Mouse (Mus musculus): ENCODE results near the gene Tmem143. TPM values are rescaled to one million over a fixed set of nuclear protein-coding genes. Genes with fewer than 3 reads are reported as not detected.
A peak's percentile ranks its signal among the peaks of the same experiment; 100 is the strongest.
"Not testable (repeated sequence)": the region's sequence is repeated elsewhere in the genome, so short reads cannot be mapped to it uniquely, and the experiment has no call there.

The Tmem143 gene
- polyA plus RNA-seq, 1 experiment: 9.6 TPM

DNA sequence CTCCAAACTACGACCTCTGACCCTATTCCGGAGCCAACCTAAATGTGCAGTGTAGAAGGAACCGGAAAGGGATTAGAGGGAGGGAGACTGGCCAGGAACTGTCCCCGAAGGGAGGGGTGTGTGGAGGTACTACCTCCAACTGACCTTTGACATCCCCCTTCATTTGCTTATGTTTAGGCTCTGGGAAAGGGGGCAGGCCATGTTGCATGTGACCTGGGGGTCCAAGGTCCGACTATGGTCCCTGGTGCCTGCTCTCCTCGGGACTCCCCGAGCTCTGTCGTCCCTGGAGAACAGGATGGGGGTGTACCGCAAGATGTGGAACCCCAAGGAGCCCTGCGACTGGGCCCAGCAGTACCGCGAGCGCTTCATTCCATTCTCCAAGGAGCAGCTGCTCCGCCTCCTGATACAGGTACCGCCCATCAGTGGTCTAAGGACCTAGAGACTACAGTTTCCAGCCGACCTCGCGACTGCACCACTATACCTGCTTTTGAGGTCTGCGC lies 567 bp downstream of the Tmem143 start:
- WGBS: under 1% methylated on average over 19 of the region's 19 CpGs
- Histone ChIP-seq H3K4me1 (ENCODE audit: control insufficient read depth, insufficient read depth, low read length) (no peaks in the 10 kb centered on the region; the same call in 1 of the 2 replicates), H3K27ac (ENCODE audit: control insufficient read depth, insufficient read depth, low read depth, low read length, poor library complexity) (peak overlapping the region; percentile 64), H3K4me3 (replicated peaks; ENCODE audit: control insufficient read depth, low read depth, low read length) (peak overlapping the region; percentile 71)
- TF ChIP-seq POLR2A (IDR thresholded peaks at IDR 0.05; ENCODE audit: borderline replicate concordance, control insufficient read depth, low read depth, low read length) (peak; percentile 52; the same call in 1 of the 2 replicates), CTCF (IDR thresholded peaks at IDR 0.05; ENCODE audit: control insufficient read depth, insufficient read depth, low read length) (no peak)

DNA sequence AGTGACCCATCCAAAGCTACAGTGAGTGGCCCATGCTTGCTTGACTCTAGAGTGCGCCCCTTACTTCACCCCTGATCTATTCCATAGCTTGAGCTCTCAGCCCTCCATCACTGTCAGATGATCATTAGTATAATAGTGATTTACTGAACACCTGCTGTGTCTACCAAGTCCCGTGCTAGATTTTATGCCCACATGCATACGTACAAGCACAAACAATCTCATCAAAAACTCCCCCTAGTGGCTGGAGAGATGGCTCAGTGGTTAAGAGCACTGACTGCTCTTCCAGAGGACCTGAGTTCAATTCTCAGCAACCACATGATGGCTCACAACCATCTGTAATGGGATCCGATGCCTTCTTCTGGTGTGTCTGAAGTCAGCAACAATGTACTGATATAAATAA lies 1.4 kb downstream of the Tmem143 start:
- H3K27ac ChIP-seq (ENCODE audit: control insufficient read depth, insufficient read depth, low read depth, low read length, poor library complexity); H3K4me3 ChIP-seq (replicated peaks; ENCODE audit: control insufficient read depth, low read depth, low read length); H3K4me1 ChIP-seq (ENCODE audit: control insufficient read depth, insufficient read depth, low read length): not testable (repeated sequence)
- 36% methylated on average over 4 of the region's 4 CpGs for whole genome bisulfite sequencing

DNA sequence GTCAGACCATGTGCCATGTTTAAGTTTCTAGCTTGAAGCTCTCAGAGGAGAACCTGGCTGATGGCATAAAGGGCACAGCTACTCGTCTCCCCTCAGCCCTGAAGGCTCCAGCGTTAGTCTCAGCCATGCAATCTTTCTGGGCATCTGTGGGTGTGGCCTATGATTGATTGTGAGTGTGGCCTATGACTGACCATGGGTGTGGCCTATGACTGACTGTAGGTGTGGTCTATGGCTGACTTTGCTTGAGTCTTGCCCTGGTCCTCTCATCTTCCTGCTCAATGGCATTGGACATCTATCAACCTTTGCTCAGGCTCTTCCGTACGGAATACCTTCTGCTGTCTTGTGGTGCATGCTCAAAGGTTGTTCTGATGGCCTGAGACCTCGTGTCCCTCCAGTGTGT lies 4.8 kb downstream of the Tmem143 start:
- H3K27ac ChIP-seq (ENCODE audit: control insufficient read depth, insufficient read depth, low read depth, low read length, poor library complexity): no peak overlapping the region
- no peaks in the 10 kb centered on the region; the same call in 1 of the 2 replicates for H3K4me1 ChIP-seq (ENCODE audit: control insufficient read depth, insufficient read depth, low read length)
- TF ChIP-seq POLR2A (IDR thresholded peaks at IDR 0.05; ENCODE audit: borderline replicate concordance, control insufficient read depth, low read depth, low read length) (no peak), CTCF (IDR thresholded peaks at IDR 0.05; ENCODE audit: control insufficient read depth, insufficient read depth, low read length) (no peak)
- 51% methylated on average over 5 of the region's 5 CpGs for WGBS
- no peak overlapping the region for H3K4me3 ChIP-seq (replicated peaks; ENCODE audit: control insufficient read depth, low read depth, low read length)

DNA sequence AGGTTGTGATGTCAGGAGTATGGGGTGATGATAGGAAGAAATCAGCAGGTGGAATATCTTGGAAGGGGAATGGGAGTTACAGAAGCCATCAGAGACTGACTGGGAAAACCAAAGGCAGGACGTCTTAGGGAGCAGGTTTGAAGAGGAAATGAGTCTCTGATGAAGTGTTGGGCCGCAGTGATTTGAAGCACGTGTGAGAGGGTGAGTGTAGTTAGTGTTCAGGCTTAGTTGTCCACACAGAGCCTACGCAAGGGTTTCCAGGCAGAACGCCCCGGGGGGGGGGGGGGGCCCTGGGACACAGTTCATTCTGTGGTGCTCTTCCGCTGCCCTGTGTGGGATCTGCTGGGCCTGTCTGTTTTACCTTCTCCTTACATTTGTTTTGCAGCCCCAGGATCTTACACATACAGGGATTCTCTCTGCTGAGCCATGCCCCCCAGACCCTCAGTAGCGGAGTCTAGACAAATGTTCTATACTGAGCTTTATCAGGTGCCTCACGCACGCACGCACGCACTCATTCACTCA lies 5.8 kb downstream of the Tmem143 start:
- H3K4me3 ChIP-seq (replicated peaks; ENCODE audit: control insufficient read depth, low read depth, low read length): no peak overlapping the region
- TF ChIP-seq POLR2A (IDR thresholded peaks at IDR 0.05; ENCODE audit: borderline replicate concordance, control insufficient read depth, low read depth, low read length) (no peak), CTCF (IDR thresholded peaks at IDR 0.05; ENCODE audit: control insufficient read depth, insufficient read depth, low read length) (no peak)
- peaks cover 1% of the 10 kb centered on the region; the same call in 1 of the 2 replicates for H3K4me1 ChIP-seq (ENCODE audit: control insufficient read depth, insufficient read depth, low read length)
- WGBS: 70% methylated on average over 12 of the region's 12 CpGs
- no peak overlapping the region for H3K27ac ChIP-seq (ENCODE audit: control insufficient read depth, insufficient read depth, low read depth, low read length, poor library complexity)

DNA sequence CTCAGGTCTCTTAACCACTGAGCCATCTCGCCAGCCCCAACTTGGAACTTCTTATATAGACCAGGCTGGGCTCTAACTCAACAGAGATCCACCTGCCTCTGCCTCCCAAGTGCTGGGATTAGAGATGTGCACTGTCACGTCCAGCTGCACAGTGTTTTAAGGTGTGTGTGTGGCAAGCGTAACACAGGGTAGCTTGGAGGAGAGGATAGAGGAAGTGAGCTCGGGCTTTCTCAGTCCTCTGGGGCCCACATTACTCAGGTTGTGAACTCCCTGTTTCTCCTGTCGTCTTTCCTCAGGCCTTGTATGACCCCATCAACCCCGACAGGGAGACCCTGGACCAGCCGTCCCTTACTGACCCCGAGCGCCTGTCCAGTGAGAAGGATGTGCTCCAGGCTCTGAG lies 9.9 kb downstream of the Tmem143 start:
- H3K4me3 ChIP-seq (replicated peaks; ENCODE audit: control insufficient read depth, low read depth, low read length): no peak overlapping the region
- 67% methylated on average over 9 of the region's 9 CpGs for WGBS
- H3K4me1 ChIP-seq (ENCODE audit: control insufficient read depth, insufficient read depth, low read length): peaks cover 1% of the 10 kb centered on the region; the same call in 1 of the 2 replicates
- H3K27ac ChIP-seq (ENCODE audit: control insufficient read depth, insufficient read depth, low read depth, low read length, poor library complexity): no peak overlapping the region
- TF ChIP-seq CTCF (IDR thresholded peaks at IDR 0.05; ENCODE audit: control insufficient read depth, insufficient read depth, low read length): no peak
- TF ChIP-seq POLR2A (IDR thresholded peaks at IDR 0.05; ENCODE audit: borderline replicate concordance, control insufficient read depth, low read depth, low read length): no peak

DNA sequence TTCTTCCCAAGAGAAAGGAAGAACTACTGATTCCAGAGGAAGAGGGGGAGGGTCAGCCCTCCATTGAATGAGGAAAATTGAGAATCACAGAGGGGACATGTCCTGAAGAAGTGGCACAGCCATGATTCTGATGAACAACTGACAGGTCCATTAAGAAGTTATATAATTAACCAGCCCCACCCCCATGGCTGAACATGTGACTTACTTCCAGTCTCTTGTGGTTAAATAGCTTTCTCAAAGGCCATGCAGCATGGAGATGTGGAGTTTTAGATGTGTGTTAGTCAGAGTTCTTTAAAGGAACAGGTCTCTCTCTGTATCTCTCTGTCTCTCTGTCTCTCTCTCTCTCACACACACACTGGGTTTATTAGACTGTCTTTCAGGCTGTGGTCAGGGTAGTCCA lies 11.6 kb downstream of the Tmem143 start:
- Histone ChIP-seq H3K27ac (ENCODE audit: control insufficient read depth, insufficient read depth, low read depth, low read length, poor library complexity) (no peak overlapping the region), H3K4me1 (ENCODE audit: control insufficient read depth, insufficient read depth, low read length) (peaks cover 1% of the 10 kb centered on the region; the same call in 1 of the 2 replicates), H3K4me3 (replicated peaks; ENCODE audit: control insufficient read depth, low read depth, low read length) (no peak overlapping the region)
- TF ChIP-seq POLR2A (IDR thresholded peaks at IDR 0.05; ENCODE audit: borderline replicate concordance, control insufficient read depth, low read depth, low read length) (no peak), CTCF (IDR thresholded peaks at IDR 0.05; ENCODE audit: control insufficient read depth, insufficient read depth, low read length) (no peak)

DNA sequence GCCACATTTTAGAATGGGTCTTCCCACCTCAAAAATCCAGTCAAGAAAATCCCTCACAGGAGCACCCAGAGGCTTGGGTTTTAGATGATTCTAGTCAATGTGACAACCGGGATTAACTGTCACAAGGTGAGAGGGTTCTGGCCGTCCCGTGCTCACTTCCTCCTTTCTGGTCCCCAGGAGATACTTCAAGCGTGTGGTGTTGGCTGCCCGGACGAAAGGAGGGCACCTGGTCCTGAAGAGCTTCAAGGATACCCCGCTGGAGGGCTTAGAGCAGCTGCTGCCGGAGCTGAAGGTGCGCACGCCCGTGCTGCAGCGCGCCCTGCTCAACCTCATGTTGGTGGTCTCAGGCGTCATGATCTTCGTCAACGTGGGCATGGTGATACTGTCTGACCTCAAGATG lies 12.4 kb downstream of the Tmem143 start:
- no peak overlapping the region for H3K27ac ChIP-seq (ENCODE audit: control insufficient read depth, insufficient read depth, low read depth, low read length, poor library complexity)
- WGBS: 70% methylated on average over 16 of the region's 16 CpGs
- peaks cover 1% of the 10 kb centered on the region; the same call in 1 of the 2 replicates for H3K4me1 ChIP-seq (ENCODE audit: control insufficient read depth, insufficient read depth, low read length)
- H3K4me3 ChIP-seq (replicated peaks; ENCODE audit: control insufficient read depth, low read depth, low read length): no peak overlapping the region
- no peak for TF ChIP-seq POLR2A (IDR thresholded peaks at IDR 0.05; ENCODE audit: borderline replicate concordance, control insufficient read depth, low read depth, low read length)
- TF ChIP-seq CTCF (IDR thresholded peaks at IDR 0.05; ENCODE audit: control insufficient read depth, insufficient read depth, low read length): no peak

DNA sequence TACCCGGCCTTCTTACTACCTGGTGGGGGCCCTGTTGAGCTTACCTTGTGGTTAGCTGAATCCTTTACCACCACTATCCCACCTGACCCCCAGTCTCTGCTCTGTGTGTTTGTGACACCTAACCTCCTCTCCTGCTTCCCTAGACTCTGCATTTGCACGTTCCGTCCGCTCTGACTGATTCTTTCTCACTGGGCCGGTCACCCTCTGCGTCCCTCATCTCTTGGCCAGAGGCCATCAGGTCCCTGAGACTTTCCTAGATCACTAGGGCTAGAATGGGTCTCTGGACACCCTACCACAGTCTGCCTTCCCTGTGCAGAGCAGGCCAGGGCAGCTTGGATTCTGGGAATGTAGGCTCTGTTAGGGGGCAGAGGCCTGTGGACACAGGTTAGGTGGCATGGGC lies 17.3 kb downstream of the Tmem143 start:
- TF ChIP-seq POLR2A (IDR thresholded peaks at IDR 0.05; ENCODE audit: borderline replicate concordance, control insufficient read depth, low read depth, low read length): no peak
- TF ChIP-seq CTCF (IDR thresholded peaks at IDR 0.05; ENCODE audit: control insufficient read depth, insufficient read depth, low read length): no peak
- peaks cover 5% of the 10 kb centered on the region for H3K4me1 ChIP-seq (ENCODE audit: control insufficient read depth, insufficient read depth, low read length)
- H3K27ac ChIP-seq (ENCODE audit: control insufficient read depth, insufficient read depth, low read depth, low read length, poor library complexity): no peak overlapping the region
- WGBS: 86% methylated on average over 6 of the region's 6 CpGs
- no peak overlapping the region for H3K4me3 ChIP-seq (replicated peaks; ENCODE audit: control insufficient read depth, low read depth, low read length)

DNA sequence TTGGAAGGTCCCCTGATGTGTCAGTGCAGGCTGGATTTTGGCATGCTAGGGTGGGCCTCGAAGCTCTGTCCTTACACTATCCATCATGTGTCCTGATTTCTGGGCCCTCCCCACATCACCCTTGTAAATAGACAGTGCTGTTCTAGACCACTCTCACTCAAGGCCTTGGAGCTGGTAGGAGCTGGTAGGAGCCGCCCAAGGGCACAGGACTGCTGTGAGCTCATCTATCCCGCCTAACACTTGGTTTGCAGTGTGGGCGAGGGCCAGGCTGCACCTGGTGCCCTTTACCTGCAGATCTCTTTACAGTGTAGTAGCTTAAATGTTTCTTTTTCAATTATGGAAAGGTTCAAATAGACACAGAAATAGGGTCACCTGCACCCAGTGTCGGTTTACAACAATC lies 18.3 kb downstream of the Tmem143 start:
- Histone ChIP-seq H3K4me1 (ENCODE audit: control insufficient read depth, insufficient read depth, low read length) (peaks cover 10% of the 10 kb centered on the region), H3K4me3 (replicated peaks; ENCODE audit: control insufficient read depth, low read depth, low read length) (no peak overlapping the region), H3K27ac (ENCODE audit: control insufficient read depth, insufficient read depth, low read depth, low read length, poor library complexity) (no peak overlapping the region)
- 76% methylated on average over 5 of the region's 5 CpGs for WGBS
- TF ChIP-seq CTCF (IDR thresholded peaks at IDR 0.05; ENCODE audit: control insufficient read depth, insufficient read depth, low read length) (no peak), POLR2A (IDR thresholded peaks at IDR 0.05; ENCODE audit: borderline replicate concordance, control insufficient read depth, low read depth, low read length) (no peak)

Data from bone marrow, adult 2 months (tissue).